Mouse (Mus musculus): ENCODE measurements around the gene Sgcd. TPM values are rescaled to one million over a fixed set of nuclear protein-coding genes. Genes with fewer than 3 reads are reported as not detected.

Gene Sgcd
- polyA plus RNA-seq (2015; fragmentation: Nextera tagmentation; extraction: Ambion mirVana): 1.6 and 2.7 TPM in 2 replicates

DNA sequence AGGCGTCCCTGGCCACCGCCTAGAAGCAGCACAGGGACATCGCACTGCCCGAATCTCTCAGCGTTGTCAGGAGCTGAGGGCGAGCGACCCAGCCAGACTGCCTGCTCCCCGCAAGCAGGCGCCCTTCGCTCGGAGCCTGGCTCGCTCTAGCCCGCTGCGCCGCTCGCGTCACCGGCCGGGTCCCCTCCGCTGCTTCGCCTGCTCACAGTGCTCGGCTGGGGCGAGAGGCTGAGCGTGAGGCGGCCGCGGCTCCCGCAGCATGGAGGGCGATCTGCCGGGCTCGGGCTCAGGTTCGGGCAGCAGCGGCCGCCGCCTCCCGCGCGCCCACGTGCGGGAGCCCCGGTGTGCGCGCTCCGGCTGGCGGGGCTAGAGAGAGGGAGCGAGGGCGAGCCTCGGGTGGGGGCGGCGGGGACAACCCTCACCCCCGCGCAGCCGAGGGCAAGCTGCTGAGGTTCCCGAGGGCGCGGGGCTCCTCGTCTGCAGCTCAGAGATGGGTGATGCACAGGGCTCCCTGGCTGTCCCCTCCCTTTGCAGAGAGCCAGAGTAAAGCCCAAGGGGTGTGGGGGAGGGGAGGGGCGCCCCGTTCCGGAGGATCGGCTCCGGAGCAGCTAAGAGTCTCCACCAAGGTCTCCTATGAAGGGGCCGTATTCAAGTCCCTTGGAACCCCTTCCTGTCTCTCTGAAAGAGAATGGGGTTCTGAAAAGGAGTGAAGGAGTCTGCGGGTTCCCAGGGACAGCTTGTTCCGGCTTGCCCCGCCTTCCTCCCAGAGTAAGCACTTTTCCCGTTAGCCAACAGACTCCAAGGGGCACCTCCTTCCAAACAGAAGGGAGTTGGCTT lies at the start of gene Sgcd:
Sgcd (minus strand) TSS at position 273 of the 837 bp plus-strand sequence.
- Histone ChIP-seq H3K27me3 (peaks cover 19% of the 10 kb centered on the region), H3K36me3 (ENCODE audit: poor library complexity, severe bottlenecking) (no peaks in the 10 kb centered on the region), H3K4me3 (peak within 1 kb of the TSS; percentile 76), H3K4me2 (peak within 1 kb of the TSS; percentile 92), H3K4me1 (peaks cover 12% of the 10 kb centered on the region), H3K9ac (peak within 1 kb of the TSS; percentile 78), H3K9me3 (replicated peaks) (no peaks in the 10 kb centered on the region), H3K27ac (peak within 1 kb of the TSS; percentile 69)
- ATAC-seq: peak; percentile 90
- WGBS: under 1% methylated on average over 62 of the region's 67 CpGs

DNA sequence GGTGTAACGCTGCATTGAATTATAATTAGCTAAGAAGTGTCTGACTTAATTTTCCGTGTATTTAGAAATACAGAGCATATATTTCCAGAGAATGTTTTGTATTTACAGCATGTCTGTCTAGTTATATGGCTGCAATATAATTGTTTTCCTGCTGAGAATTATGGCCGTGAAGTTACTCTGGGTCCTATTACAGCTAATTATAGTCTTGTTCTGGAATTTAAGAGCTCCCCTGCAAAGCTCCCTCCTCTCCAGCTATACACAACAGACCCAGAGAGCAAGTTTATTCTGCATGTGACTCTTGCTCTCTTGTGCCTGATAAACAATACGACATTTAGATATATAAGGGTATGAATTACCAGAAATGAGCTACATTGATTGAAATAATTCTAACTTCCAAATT lies 49.3 kb upstream of the Sgcd start:
- H3K4me1 ChIP-seq: peaks cover 6% of the 10 kb centered on the region; the same call in 1 of the 2 replicates
- WGBS: 53% methylated on average over 4 of the region's 4 CpGs
- no peaks in the 10 kb centered on the region for H3K9me3 ChIP-seq (replicated peaks)
- no peaks in the 10 kb centered on the region for H3K36me3 ChIP-seq (ENCODE audit: poor library complexity, severe bottlenecking)
- no peak overlapping the region for H3K27ac ChIP-seq
- no peak overlapping the region for H3K4me2 ChIP-seq
- H3K27me3 ChIP-seq: no peaks in the 10 kb centered on the region
- ATAC-seq: no peak
- no peak overlapping the region for H3K4me3 ChIP-seq
- no peak overlapping the region for H3K9ac ChIP-seq

DNA sequence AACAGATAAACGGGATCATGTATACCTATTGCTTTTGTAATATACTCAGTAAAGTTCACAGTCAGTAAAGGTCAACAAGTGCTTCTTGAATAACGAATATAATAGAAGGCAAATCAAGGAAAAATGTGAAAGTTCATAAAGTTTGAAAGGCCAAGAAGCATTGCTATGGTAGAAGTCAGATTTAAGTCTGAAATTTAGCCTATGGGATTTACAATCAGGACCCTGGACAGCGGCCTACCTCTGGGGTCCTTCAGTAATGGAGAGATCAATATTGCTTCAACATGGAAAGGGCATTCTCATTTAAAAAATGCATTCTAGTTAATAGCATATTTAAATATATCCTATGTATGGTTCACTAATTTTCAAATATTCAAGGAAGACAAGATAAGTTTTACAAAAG lies 24.1 kb upstream of the Sgcd start:
- no peaks in the 10 kb centered on the region for H3K9me3 ChIP-seq (replicated peaks)
- H3K27me3 ChIP-seq: no peaks in the 10 kb centered on the region
- WGBS: 53% methylated on average over 3 of the region's 3 CpGs
- no peak overlapping the region for H3K4me3 ChIP-seq
- no peak overlapping the region for H3K9ac ChIP-seq
- no peak overlapping the region for H3K27ac ChIP-seq
- no peaks in the 10 kb centered on the region for H3K4me1 ChIP-seq
- H3K4me2 ChIP-seq: no peak overlapping the region
- no peak for ATAC-seq
- H3K36me3 ChIP-seq (ENCODE audit: poor library complexity, severe bottlenecking): no peaks in the 10 kb centered on the region

DNA sequence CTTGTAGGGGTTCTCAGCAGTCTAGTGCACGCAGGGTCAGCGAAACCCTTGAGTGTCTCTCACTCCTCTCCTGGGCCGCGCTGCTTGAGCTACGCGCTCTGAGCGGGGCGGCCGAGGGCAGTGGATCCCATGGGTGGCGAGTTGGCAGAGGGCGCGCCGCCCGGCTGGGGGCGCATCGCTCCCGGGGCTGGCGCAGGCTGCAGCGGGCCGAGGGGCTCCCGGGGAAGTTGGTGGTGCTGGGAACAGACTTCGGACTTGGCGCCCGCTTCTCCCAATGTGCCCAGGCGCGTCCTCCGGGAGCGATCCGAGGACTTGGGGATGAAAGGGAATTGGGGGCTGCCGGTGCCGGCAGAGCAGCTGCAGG lies 454 bp downstream of the Sgcd start:
- H3K4me3 ChIP-seq: peak overlapping the region; percentile 76
- peak overlapping the region; percentile 78 for H3K9ac ChIP-seq
- H3K9me3 ChIP-seq (replicated peaks): no peaks in the 10 kb centered on the region
- H3K36me3 ChIP-seq (ENCODE audit: poor library complexity, severe bottlenecking): no peaks in the 10 kb centered on the region
- H3K4me2 ChIP-seq: peak overlapping the region; percentile 92
- H3K27ac ChIP-seq: peak overlapping the region; percentile 69
- H3K4me1 ChIP-seq: peaks cover 12% of the 10 kb centered on the region
- ATAC-seq: peak; percentile 83
- WGBS: under 1% methylated on average over 30 of the region's 31 CpGs
- peaks cover 19% of the 10 kb centered on the region for H3K27me3 ChIP-seq

DNA sequence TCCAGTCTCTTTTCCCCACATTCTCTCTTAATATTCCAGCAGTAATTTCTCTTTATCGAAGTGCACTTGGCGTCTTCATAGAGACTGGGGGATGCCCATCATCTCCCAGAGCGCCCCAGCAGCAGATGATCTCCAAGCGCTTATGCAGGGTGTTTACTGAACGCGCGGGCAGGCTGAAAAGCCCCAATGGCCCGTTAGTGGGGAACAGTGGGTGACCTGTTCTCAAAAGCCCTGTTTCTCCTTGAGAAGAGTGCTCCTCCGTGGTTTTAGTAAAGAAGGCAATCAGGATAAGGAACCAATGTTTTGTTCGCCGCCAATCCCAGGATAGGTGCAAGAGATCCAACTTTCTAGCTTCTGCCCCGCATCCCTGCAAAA lies 889 bp downstream of the Sgcd start:
- peak overlapping the region; percentile 76 for H3K4me3 ChIP-seq
- peak overlapping the region; percentile 78 for H3K9ac ChIP-seq
- 10% methylated on average over 12 of the region's 12 CpGs for WGBS
- no peaks in the 10 kb centered on the region for H3K36me3 ChIP-seq (ENCODE audit: poor library complexity, severe bottlenecking)
- peaks cover 19% of the 10 kb centered on the region for H3K27me3 ChIP-seq
- H3K4me1 ChIP-seq: peaks cover 12% of the 10 kb centered on the region
- H3K9me3 ChIP-seq (replicated peaks): no peaks in the 10 kb centered on the region
- H3K4me2 ChIP-seq: peak overlapping the region; percentile 92
- H3K27ac ChIP-seq: no peak overlapping the region
- ATAC-seq: no peak

DNA sequence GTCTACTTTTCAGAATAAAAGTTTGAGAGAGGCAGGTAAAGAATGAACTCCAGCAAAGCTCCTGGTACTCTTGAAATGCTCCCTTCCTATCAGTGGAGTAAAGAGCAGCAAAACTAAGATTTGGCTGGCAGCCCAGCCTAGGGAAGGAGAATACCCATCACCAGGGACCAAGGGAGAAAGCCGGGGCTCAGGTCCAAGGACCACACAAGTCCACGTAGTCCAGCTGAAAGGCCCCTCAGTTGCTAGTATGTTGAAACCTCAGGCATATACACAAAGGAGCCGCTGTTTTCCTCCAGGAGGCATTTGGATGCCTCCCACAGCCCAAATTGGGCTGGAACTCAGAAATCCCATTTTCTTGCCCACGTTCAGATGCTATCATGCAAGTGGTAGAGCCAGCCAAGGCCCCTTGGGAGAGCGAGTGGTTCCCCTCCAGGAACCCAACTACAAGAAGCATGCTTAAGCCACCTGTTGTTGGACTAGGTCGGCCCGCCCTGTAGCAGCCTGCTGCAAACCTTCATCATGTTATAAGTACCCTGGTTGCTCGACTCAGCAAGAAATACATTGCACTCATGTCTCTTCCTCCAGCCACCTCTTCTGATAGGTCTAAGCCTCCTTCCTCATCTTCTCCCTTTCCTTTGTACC lies 1.4 kb downstream of the Sgcd start:
- H3K4me3 ChIP-seq: peak overlapping the region; percentile 76
- WGBS: 53% methylated on average over 8 of the region's 8 CpGs
- peak overlapping the region; percentile 92 for H3K4me2 ChIP-seq
- H3K9me3 ChIP-seq (replicated peaks): no peaks in the 10 kb centered on the region
- H3K4me1 ChIP-seq: peaks cover 12% of the 10 kb centered on the region
- peak overlapping the region; percentile 78 for H3K9ac ChIP-seq
- H3K27ac ChIP-seq: no peak overlapping the region
- ATAC-seq: 0 out of 2 replicates have a peak, but pooled peaks have one; percentile 8
- H3K27me3 ChIP-seq: peaks cover 19% of the 10 kb centered on the region
- H3K36me3 ChIP-seq (ENCODE audit: poor library complexity, severe bottlenecking): no peaks in the 10 kb centered on the region

DNA sequence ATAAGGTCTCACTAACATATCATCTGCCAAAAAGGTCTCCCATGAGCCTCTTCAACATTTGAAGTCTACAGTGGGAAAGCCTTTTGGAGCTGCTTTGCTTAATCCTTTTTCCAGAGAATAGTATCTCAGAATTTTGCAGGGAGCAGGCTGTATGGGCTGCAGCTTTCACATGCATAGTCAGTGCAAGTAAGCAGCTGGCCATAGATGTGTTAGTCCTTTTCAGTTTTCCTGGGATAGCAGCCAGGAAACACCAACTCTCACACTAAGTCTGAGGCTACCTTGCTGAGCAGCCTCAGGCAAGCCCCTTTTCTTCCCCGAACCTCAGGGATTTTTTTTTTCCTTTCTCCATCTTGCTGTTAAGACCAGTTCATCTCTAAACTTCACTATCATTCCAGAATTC lies 6.6 kb downstream of the Sgcd start:
- 62% methylated on average over 1 of the region's 1 CpGs for WGBS

DNA sequence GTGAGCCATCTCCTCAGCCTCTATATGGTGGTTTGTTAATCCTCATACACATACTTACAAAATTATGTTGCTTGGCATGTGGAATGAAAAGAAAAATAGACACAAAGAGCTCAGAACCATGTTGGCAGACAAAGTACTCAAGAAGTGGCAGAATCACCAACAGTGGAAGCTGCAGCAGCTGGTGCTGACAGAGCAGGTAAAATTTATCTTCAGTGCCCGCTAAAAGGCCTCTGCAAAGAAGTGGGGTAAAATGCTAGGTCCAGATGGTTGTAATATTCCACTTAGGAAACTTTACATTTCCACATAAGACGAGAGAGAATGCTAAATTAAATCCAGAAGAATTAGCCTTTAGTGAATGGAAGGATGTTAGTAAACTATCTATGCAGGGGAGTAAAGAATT lies 7.7 kb downstream of the Sgcd start:
- H3K27me3 ChIP-seq: no peaks in the 10 kb centered on the region
- WGBS: 76% methylated on average over 2 of the region's 2 CpGs
- H3K9me3 ChIP-seq (replicated peaks): no peaks in the 10 kb centered on the region
- no peaks in the 10 kb centered on the region for H3K36me3 ChIP-seq (ENCODE audit: poor library complexity, severe bottlenecking)
- no peak overlapping the region for H3K27ac ChIP-seq
- H3K9ac ChIP-seq: no peak overlapping the region
- H3K4me1 ChIP-seq: 0 out of 2 replicates have a peak, but pooled peaks cover 4% of the 10 kb centered on the region
- no peak overlapping the region for H3K4me2 ChIP-seq
- no peak for ATAC-seq
- no peak overlapping the region for H3K4me3 ChIP-seq

More for the DNA sequence above, 6.6 kb downstream of the Sgcd start:
- Histone ChIP-seq H3K4me2 (no peak overlapping the region), H3K27ac (no peak overlapping the region), H3K36me3 (ENCODE audit: poor library complexity, severe bottlenecking) (no peaks in the 10 kb centered on the region), H3K27me3 (peaks cover 5% of the 10 kb centered on the region), H3K4me3 (no peak overlapping the region), H3K9ac (no peak overlapping the region), H3K4me1 (peaks cover 5% of the 10 kb centered on the region), H3K9me3 (replicated peaks) (no peaks in the 10 kb centered on the region)
- no peak for ATAC-seq

DNA sequence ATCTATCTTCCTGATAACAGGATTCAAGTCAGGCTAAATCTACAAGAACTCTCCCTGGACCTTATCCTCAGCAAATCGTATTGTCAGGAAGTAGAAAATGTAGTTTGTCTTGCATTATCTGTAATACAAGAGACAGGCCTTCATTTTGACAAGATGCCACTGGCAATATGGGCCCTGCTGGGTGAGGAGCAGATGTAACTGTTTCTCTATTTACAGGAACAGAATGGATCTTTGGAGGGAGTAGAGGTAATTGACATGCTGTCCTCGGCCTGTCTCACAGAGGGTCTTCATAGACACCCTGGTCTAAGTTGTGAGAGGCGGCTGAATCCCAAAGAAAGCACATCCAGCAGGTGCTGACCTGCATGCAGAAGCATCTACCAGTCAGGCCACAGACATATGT lies 35.5 kb downstream of the Sgcd start:
- Histone ChIP-seq H3K4me3 (no peak overlapping the region), H3K4me1 (no peaks in the 10 kb centered on the region), H3K4me2 (no peak overlapping the region), H3K9me3 (replicated peaks) (no peaks in the 10 kb centered on the region), H3K27me3 (no peaks in the 10 kb centered on the region), H3K9ac (no peak overlapping the region), H3K36me3 (ENCODE audit: poor library complexity, severe bottlenecking) (no peaks in the 10 kb centered on the region), H3K27ac (no peak overlapping the region)
- ATAC-seq: no peak
- 76% methylated on average over 3 of the region's 3 CpGs for WGBS

DNA sequence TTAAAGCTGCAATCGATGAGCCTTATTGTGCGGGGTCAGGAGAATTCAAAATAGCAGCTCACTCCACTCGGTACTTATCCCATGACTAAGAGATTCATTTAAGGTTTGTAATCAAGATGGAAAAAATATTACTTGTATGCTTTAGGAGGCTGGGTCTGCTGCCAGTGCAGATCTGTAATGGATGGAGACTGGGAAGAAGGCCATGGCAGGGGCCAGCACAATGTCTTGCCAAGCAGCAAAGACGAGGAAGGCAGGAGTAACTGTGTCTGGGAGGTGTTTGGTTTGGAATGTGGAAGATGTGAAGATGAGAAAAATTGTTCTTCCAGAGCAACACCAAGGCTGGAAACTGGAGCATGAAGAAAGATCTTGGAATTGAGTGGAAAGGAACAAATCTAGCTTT lies 36.4 kb downstream of the Sgcd start:
- H3K27ac ChIP-seq: no peak overlapping the region
- H3K4me2 ChIP-seq: no peak overlapping the region
- no peaks in the 10 kb centered on the region for H3K27me3 ChIP-seq
- ATAC-seq: no peak
- H3K4me3 ChIP-seq: no peak overlapping the region
- no peaks in the 10 kb centered on the region for H3K4me1 ChIP-seq
- WGBS: 85% methylated on average over 4 of the region's 4 CpGs
- no peaks in the 10 kb centered on the region for H3K9me3 ChIP-seq (replicated peaks)
- H3K36me3 ChIP-seq (ENCODE audit: poor library complexity, severe bottlenecking): no peaks in the 10 kb centered on the region
- H3K9ac ChIP-seq: no peak overlapping the region

DNA sequence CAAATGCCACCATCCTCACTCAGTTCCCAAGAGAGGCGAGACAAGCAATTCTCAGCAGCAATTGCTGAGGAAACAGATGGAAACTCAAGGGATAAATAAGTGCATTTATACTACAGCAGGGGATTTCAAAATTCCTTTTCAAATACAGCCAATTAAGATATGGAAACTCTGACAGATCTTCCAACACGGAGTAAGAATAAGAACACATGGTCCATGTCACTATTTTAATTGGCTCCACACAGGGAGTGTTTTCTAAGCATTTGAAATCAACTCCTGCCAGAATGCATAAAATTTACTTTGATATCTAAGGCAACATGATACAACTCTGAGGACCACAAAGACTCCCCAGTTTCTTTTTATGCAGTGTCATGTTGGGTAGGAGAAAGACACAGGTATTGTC lies 49.0 kb downstream of the Sgcd start:
- no peaks in the 10 kb centered on the region for H3K9me3 ChIP-seq (replicated peaks)
- H3K4me1 ChIP-seq: no peaks in the 10 kb centered on the region
- no peaks in the 10 kb centered on the region for H3K27me3 ChIP-seq
- H3K9ac ChIP-seq: no peak overlapping the region
- ATAC-seq: peak; percentile 72; the same call in 1 of the 2 replicates
- no peak overlapping the region for H3K27ac ChIP-seq
- no peak overlapping the region for H3K4me3 ChIP-seq
- no peak overlapping the region for H3K4me2 ChIP-seq
- H3K36me3 ChIP-seq (ENCODE audit: poor library complexity, severe bottlenecking): no peaks in the 10 kb centered on the region
- WGBS: 65% methylated on average over 2 of the region's 2 CpGs

DNA sequence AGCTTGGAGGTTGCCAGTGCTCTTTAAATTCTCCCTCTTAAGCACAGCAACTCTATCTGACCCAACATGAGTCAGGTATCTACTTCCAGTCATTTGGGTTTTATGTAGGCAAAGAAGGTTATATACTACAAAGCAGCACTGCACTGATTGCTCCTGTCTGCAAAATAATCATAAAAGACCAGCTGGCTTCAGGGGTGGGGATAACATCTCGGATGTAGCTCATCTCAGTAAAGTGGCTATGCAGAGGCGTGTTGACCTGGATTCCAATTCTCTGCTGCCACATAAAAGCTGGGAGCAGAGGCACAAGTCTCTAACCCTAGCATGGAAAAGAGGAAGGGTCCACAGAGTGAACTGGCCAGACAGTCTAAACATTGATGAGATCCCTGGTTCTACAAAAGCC lies 71.2 kb downstream of the Sgcd start:
- Histone ChIP-seq H3K9ac (no peak overlapping the region), H3K27me3 (no peaks in the 10 kb centered on the region), H3K27ac (no peak overlapping the region), H3K4me2 (no peak overlapping the region), H3K4me3 (no peak overlapping the region), H3K4me1 (no peaks in the 10 kb centered on the region), H3K36me3 (ENCODE audit: poor library complexity, severe bottlenecking) (no peaks in the 10 kb centered on the region), H3K9me3 (replicated peaks) (no peaks in the 10 kb centered on the region)
- 83% methylated on average over 2 of the region's 2 CpGs for WGBS
- no peak for ATAC-seq

Measured in forebrain, embryonic 13.5 days (tissue).